Mouse (Mus musculus): Measurements from ENCODE around the gene B3gnt6.

DNA sequence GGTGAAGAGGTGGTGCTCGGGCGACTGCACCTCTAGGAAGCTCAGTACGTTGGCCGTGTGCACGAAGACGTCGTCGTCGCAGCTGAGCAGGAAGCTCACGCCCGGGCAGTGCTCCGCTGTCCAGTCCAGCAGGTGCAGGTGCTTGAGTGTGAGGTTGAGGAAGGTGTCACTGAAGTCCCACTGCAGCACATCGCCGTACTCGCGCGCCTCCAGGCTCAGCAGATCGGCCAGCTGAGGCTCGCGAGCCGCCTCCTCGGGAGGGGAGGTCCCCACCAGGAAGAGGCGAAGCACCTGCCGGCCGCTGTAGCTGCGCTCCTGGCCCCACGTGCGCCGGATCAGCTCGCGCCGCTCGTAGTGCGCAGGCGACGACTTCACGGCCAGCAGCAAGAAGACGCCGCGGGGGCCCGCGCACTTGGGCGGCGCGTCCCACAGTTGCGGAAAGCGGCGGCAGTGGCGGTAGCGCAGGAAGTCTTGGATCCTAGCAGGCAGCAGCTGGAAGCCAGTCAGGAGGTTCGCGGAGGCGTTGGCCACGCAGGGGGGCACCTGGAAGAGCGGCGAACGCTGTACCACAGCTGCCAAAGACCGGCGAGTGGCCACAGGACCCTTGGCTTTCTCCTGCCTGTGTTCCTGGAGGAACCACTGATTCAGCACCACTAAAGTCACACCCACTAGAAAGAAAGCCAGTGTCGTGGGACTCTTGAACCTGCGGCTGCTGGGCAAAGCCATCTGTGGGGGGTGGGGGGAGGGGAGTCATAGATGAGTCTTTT lies 5.1 kb downstream of the B3gnt6 start:
- TF ChIP-seq POLR2A (IDR thresholded peaks at IDR 0.05; ENCODE audit: extremely low read depth, insufficient read depth, low read length) (no peak), CTCF (IDR thresholded peaks at IDR 0.05; ENCODE audit: extremely low read depth, insufficient read depth, low read length) (no peak)
